Mouse (Mus musculus): ENCODE results near the gene Sppl3. TPM values are rescaled to one million over a fixed set of nuclear protein-coding genes. Genes with fewer than 3 reads are reported as not detected.

The Sppl3 gene
- total RNA-seq, 1 experiment = 56.1 TPM

DNA sequence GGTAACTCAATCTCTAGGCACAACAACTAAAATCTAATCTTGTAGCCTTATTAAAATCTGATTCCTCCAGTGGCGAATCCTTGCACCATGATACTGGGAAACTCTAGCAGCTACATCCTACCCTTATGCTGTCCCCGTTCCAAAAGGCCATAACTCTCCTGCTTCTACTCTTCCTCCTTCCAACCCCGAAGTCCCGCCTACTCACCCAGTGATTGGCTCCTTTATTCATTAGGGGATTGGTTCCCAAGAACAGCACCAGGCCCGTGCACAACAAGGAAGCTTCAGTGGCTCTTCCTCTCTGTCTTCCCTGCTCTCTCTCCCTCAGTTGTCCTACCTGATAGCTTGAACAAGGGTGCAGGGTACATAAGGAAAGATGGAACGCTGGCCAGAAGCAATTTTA, 39.8 kb downstream of the Sppl3 start:
- peaks cover 9 to 25% of the 10 kb centered on the region in 2 experiments; a peak in 3 of 4 replicates for H3K4me1 ChIP-seq (ENCODE audit: control insufficient read depth in 2 of 2, insufficient read depth in 2 of 2, low read length in 2 of 2, poor library complexity in 1 of 2)
- in situ Hi-C loops (cut with MboI; ENCODE audit: low sequenced_read_pairs in 2 of 2, unreplicated experiment in 2 of 2) = no loop called here
- no peak for TF ChIP-seq HCFC1 (IDR thresholded peaks at IDR 0.05; ENCODE audit: borderline replicate concordance, insufficient read depth, low read length)
- no peak for TF ChIP-seq ZC3H11A (IDR thresholded peaks at IDR 0.05; ENCODE audit: borderline replicate concordance, low read depth, low read length)
- TF ChIP-seq MAFK (IDR thresholded peaks at IDR 0.05; ENCODE audit: insufficient read depth, low read depth, low read length) = no peak
- TF ChIP-seq CHD2 (IDR thresholded peaks at IDR 0.05; ENCODE audit: low read depth, low read length) = no peak
- no peak for TF ChIP-seq ZNF384 (IDR thresholded peaks at IDR 0.05; ENCODE audit: low read depth, low read length)

DNA sequence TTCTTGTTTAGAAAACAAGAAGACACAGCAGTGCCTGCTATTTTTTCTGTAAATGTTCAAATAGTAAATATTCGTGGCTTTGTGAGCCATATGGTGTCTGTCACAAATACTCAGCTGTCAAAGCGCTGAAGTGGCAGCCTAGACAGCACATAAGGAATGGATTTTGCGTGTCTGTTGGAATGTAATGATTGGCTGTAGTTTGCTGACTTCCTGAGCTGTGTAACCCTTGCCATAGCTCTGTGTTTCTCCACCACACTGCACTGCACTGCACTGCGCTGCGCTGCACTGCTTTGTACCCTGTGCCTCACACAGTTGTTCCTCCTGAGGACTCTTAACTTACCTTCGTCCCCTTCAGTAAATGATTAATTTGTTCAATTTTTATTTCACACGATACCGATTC, 41.6 kb downstream of the Sppl3 start:
- TF ChIP-seq ZC3H11A (IDR thresholded peaks at IDR 0.05; ENCODE audit: borderline replicate concordance, low read depth, low read length) (no peak), HCFC1 (IDR thresholded peaks at IDR 0.05; ENCODE audit: borderline replicate concordance, insufficient read depth, low read length) (no peak), CHD2 (IDR thresholded peaks at IDR 0.05; ENCODE audit: low read depth, low read length) (no peak), ZNF384 (IDR thresholded peaks at IDR 0.05; ENCODE audit: low read depth, low read length) (no peak), MAFK (IDR thresholded peaks at IDR 0.05; ENCODE audit: insufficient read depth, low read depth, low read length) (no peak)
- no peaks in the 10 kb centered on the region for H3K36me3 ChIP-seq (ENCODE audit: control insufficient read depth, insufficient read depth, low read length, poor library complexity, severe bottlenecking)
- no peak overlapping the region for H3K9ac ChIP-seq (ENCODE audit: insufficient read depth, low read depth, low read length, poor library complexity, severe bottlenecking)
- in situ Hi-C loops (cut with MboI; ENCODE audit: low sequenced_read_pairs in 2 of 2, unreplicated experiment in 2 of 2) = no loop called here
- H3K4me3 ChIP-seq (ENCODE audit: insufficient read depth in 1 of 2, low read depth in 1 of 2, low read length in 2 of 2, poor library complexity in 1 of 2, severe bottlenecking in 1 of 2) = no peak overlapping the region
- DNase-seq (ENCODE audit: low read depth, low spot score) = no peak
- peaks cover 9 to 25% of the 10 kb centered on the region in 2 experiments; a peak in 3 of 4 replicates for H3K4me1 ChIP-seq (ENCODE audit: control insufficient read depth in 2 of 2, insufficient read depth in 2 of 2, low read length in 2 of 2, poor library complexity in 1 of 2)
- H3K27ac ChIP-seq (ENCODE audit: insufficient read depth, low read depth, low read length, poor library complexity, severe bottlenecking) = no peak overlapping the region
- H3K9me3 ChIP-seq (ENCODE audit: control insufficient read depth, insufficient read depth, low read depth, low read length) = no peaks in the 10 kb centered on the region

More for the DNA sequence above, 39.8 kb downstream of the Sppl3 start:
- no peak for DNase-seq (ENCODE audit: low read depth, low spot score)
- no peak overlapping the region for H3K9ac ChIP-seq (ENCODE audit: insufficient read depth, low read depth, low read length, poor library complexity, severe bottlenecking)
- peak overlapping the region; percentile 50; the same call in 1 of the 2 replicates for H3K27ac ChIP-seq (ENCODE audit: insufficient read depth, low read depth, low read length, poor library complexity, severe bottlenecking)
- H3K9me3 ChIP-seq (ENCODE audit: control insufficient read depth, insufficient read depth, low read depth, low read length) = no peaks in the 10 kb centered on the region
- 0 out of 4 replicates have a peak overlapping the region, but pooled peaks have one; percentile 9 to 38 for H3K4me3 ChIP-seq (ENCODE audit: insufficient read depth in 1 of 2, low read depth in 1 of 2, low read length in 2 of 2, poor library complexity in 1 of 2, severe bottlenecking in 1 of 2)
- no peaks in the 10 kb centered on the region for H3K36me3 ChIP-seq (ENCODE audit: control insufficient read depth, insufficient read depth, low read length, poor library complexity, severe bottlenecking)

DNA sequence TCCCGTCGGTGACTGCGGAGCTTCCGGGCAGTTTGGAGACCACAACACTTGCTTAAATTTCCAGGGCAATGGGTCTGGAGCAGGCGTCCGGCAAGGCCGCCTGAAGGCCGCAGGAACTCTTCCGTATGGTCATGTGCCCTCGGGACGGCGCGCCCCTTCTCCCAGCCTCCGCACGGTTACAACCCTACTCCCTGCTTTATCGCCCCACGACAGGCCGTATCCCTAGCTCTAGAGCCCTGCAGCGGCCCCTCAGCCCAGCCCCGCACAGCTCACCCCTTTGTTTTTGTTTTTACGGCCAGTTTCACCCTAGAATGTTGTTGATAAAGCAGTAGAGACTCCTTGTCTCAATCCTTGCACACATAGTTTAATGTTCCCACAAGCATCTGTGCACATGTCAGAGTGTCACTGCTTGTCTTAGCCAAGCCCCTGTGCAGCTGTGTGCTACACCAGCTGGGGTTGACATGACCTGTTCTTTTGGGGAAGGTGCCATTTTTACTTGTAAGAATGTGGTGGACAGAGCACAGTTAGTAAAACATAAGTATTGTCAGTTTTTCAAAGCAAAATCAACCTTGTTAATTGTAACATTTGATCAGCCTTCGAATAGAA, 43.0 kb downstream of the Sppl3 start:
- Histone ChIP-seq H3K4me3 (ENCODE audit: insufficient read depth in 1 of 2, low read depth in 1 of 2, low read length in 2 of 2, poor library complexity in 1 of 2, severe bottlenecking in 1 of 2) (no peak overlapping the region), H3K9me3 (ENCODE audit: control insufficient read depth, insufficient read depth, low read depth, low read length) (no peaks in the 10 kb centered on the region), H3K4me1 (ENCODE audit: control insufficient read depth in 2 of 2, insufficient read depth in 2 of 2, low read length in 2 of 2, poor library complexity in 1 of 2) (peaks cover 9 to 20% of the 10 kb centered on the region in 2 experiments; a peak in 3 of 4 replicates), H3K27ac (ENCODE audit: insufficient read depth, low read depth, low read length, poor library complexity, severe bottlenecking) (no peak overlapping the region), H3K36me3 (ENCODE audit: control insufficient read depth, insufficient read depth, low read length, poor library complexity, severe bottlenecking) (no peaks in the 10 kb centered on the region), H3K9ac (ENCODE audit: insufficient read depth, low read depth, low read length, poor library complexity, severe bottlenecking) (no peak overlapping the region)
- no peak for TF ChIP-seq CHD2 (IDR thresholded peaks at IDR 0.05; ENCODE audit: low read depth, low read length)
- TF ChIP-seq HCFC1 (IDR thresholded peaks at IDR 0.05; ENCODE audit: borderline replicate concordance, insufficient read depth, low read length) = no peak
- no peak for TF ChIP-seq ZC3H11A (IDR thresholded peaks at IDR 0.05; ENCODE audit: borderline replicate concordance, low read depth, low read length)
- no peak for TF ChIP-seq ZNF384 (IDR thresholded peaks at IDR 0.05; ENCODE audit: low read depth, low read length)
- no peak for TF ChIP-seq MAFK (IDR thresholded peaks at IDR 0.05; ENCODE audit: insufficient read depth, low read depth, low read length)
- in situ Hi-C loops (cut with MboI; ENCODE audit: low sequenced_read_pairs in 2 of 2, unreplicated experiment in 2 of 2) = no loop called here
- DNase-seq (ENCODE audit: low read depth, low spot score) = no peak

DNA sequence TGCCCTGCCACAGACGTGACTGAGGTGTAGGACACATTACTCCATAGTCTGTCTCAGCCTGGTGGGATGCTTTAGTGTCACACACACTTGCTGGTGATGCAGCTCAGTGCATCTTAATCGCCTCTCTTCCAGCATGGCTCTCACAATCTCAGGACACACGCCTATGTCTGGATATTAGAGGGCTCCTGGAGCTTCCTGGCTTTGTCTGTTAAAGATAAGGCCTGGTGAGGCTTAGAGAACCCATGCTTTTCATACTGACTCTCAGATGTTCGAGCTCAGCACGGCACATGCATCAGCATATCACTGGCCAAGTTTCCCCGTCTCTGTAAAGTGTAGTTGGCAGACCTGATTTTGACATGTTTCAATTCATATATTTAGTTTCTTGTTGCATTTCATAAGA, 44.5 kb downstream of the Sppl3 start:
- Histone ChIP-seq H3K4me1 (ENCODE audit: control insufficient read depth in 2 of 2, insufficient read depth in 2 of 2, low read length in 2 of 2, poor library complexity in 1 of 2) (peaks cover 5 to 13% of the 10 kb centered on the region in 2 experiments; a peak in 2 of 4 replicates), H3K9me3 (ENCODE audit: control insufficient read depth, insufficient read depth, low read depth, low read length) (no peaks in the 10 kb centered on the region), H3K27ac (ENCODE audit: insufficient read depth, low read depth, low read length, poor library complexity, severe bottlenecking) (no peak overlapping the region), H3K36me3 (ENCODE audit: control insufficient read depth, insufficient read depth, low read length, poor library complexity, severe bottlenecking) (no peaks in the 10 kb centered on the region), H3K9ac (ENCODE audit: insufficient read depth, low read depth, low read length, poor library complexity, severe bottlenecking) (no peak overlapping the region), H3K4me3 (ENCODE audit: insufficient read depth in 1 of 2, low read depth in 1 of 2, low read length in 2 of 2, poor library complexity in 1 of 2, severe bottlenecking in 1 of 2) (no peak overlapping the region)
- in situ Hi-C loops (cut with MboI; ENCODE audit: low sequenced_read_pairs in 2 of 2, unreplicated experiment in 2 of 2) = no loop called here
- DNase-seq (ENCODE audit: low read depth, low spot score) = no peak
- TF ChIP-seq MAFK (IDR thresholded peaks at IDR 0.05; ENCODE audit: insufficient read depth, low read depth, low read length) = no peak
- TF ChIP-seq HCFC1 (IDR thresholded peaks at IDR 0.05; ENCODE audit: borderline replicate concordance, insufficient read depth, low read length) = no peak
- no peak for TF ChIP-seq CHD2 (IDR thresholded peaks at IDR 0.05; ENCODE audit: low read depth, low read length)
- no peak for TF ChIP-seq ZC3H11A (IDR thresholded peaks at IDR 0.05; ENCODE audit: borderline replicate concordance, low read depth, low read length)
- no peak for TF ChIP-seq ZNF384 (IDR thresholded peaks at IDR 0.05; ENCODE audit: low read depth, low read length)
